Mouse (Mus musculus): ENCODE data around the gene 4931409K22Rik. TPM values are rescaled to one million over a fixed set of nuclear protein-coding genes. Genes with fewer than 3 reads are reported as not detected.

The 4931409K22Rik gene
- total RNA-seq, 2 experiments from 2014 or later, result not detected

DNA sequence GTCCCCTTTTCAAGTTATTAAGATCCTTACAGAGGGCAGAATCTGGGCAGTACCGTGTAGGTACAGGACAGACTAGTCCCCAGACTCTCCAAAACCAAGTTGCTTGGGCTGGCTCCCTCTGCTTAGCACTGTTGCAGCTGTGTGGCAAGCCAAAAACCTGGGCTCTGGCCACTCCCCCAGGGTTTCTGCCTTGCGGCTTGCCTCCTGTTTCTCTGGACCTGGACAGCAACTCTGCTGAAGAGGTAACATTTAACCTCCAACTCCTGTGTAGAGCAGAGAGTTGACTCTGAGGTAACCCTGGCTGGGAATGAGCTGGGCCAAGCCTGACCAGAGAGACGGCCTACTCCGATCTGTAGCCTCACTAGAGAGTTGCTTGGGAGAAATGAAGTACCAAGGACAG lies 53.8 kb downstream of the 4931409K22Rik start:
- DNase-seq (ENCODE audit: low spot score in 2 of 2), result no peak

DNA sequence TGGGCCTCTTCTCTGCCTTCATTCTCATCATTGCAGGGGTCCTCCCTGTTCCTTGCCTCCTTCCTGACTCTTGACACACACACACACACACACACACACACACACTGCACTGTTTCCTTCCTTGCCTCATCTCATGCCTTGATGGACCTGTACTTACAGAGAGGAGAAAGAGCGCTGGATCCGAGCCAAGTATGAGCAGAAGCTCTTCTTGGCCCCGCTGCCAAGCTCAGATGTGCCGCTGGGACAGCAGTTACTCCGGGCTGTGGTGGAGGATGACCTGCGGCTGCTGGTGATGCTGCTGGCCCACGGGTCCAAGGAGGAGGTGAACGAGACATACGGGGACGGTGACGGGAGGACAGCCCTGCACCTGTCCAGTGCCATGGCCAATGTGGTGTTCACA lies 55.8 kb downstream of the 4931409K22Rik start:
- DNase-seq (ENCODE audit: low spot score in 2 of 2), result peak in 1 of 2 experiments; percentile 16

DNA sequence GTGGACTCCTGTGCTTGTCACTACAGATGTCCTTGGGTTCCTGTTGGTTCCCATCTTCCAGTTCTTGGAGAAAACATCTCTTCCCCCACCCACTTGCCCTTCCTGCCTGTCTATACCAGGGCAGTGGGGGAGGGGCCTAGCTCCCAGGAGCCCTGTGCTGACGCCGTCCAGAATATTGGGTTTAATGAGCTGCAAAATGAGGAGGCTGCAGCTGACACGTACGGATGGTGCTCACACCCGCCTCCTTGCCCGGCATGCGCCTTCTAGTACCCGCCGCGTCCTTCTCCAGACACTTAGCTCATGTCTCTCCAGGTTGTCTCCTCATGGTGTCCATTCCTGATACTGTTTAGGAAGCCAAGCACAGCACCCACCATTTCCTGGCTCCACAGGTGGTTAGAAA lies 57.5 kb downstream of the 4931409K22Rik start:
- peak in 1 of 2 experiments; percentile 7 for DNase-seq (ENCODE audit: low spot score in 2 of 2)

DNA sequence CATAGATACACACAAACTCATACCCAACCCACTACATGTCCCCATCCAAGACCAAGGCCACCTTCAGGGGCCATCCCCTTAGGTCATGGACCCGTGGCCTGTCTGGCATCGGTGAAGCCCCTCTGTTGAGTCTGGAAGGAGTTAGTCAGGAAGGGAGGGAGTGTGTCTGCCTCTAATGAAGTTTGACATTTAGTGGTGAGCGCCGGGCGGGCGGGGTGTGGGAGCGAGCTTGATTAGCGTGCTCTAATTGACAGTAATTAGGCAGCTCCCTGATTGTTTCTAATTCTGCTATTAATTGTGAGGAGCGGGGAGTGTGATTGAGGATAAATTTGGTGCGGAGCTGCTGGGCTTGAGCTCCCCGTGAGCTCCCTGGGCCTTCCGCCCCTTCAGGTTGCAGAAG lies 59.1 kb downstream of the 4931409K22Rik start:
- DNase-seq (ENCODE audit: low spot score in 2 of 2), result peak in 1 of 2 experiments; percentile 5

GRCm38 (mm10) chr5:24496756-24497155 lies 59.9 kb downstream of the 4931409K22Rik start:
- peak in 1 of 2 experiments; percentile 14 for DNase-seq (ENCODE audit: low spot score in 2 of 2)

DNA sequence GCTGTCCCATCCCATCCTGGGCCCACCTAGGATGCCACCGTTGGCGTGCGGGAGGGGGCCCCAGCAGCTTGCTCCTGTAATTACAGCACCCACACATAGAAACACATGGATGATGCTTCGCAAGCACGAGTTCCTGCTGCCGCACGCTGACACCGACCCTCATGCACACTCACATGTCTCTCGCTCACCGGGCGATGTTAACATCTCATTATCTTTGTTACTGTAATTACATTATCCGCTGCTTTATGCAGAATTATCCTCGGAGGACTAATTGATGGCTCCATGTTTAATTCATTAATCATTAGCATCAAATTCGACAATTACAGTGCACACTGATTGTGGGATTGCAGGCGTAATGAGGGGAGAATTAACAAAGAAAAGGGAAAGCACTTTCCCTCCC lies 61.6 kb downstream of the 4931409K22Rik start:
- no peak for DNase-seq (ENCODE audit: low spot score in 2 of 2)

Small RNA genes within 50 kb of the gene (microRNA-seq; reads per million reads assigned to microRNA genes)
- 1,196 to 1,436 reads per million in 2 experiments for gene Mir671

Other genes with a start within 250 kb of the 4931409K22Rik start
- gene Kcnh2, start 205.2 kb downstream of the 4931409K22Rik start, total RNA-seq (2021), result 10 to 100 TPM; 15.0 to 18.6 TPM
- 10 to 100 TPM; 10.1 to 11.8 TPM for gene Nos3, start 192.0 kb downstream of the 4931409K22Rik start, total RNA-seq (2021)
- gene Atg9b, start 164.7 kb downstream of the 4931409K22Rik start, total RNA-seq (2021), result 1 to 10 TPM; 5.0 to 5.2 TPM
- 10 to 100 TPM; 40.0 to 53.1 TPM for gene Abcb8, start 163.1 kb downstream of the 4931409K22Rik start, total RNA-seq (2021)
- gene Asic3, start 143.4 kb downstream of the 4931409K22Rik start, total RNA-seq (2021), result not detected
- gene Cdk5, start 133.3 kb downstream of the 4931409K22Rik start, total RNA-seq (2021), result 100 to 1,000 TPM; 127 to 133 TPM
- gene Slc4a2, start 133.0 kb downstream of the 4931409K22Rik start, total RNA-seq (2021), result 10 to 100 TPM; 22.0 to 33.7 TPM
- 100 to 1,000 TPM in 1 of 2 experiments, 10 to 100 TPM in 1; 87.4 to 111 TPM for gene Fastk, start 111.5 kb downstream of the 4931409K22Rik start, total RNA-seq (2021)
- gene Tmub1, start 109.0 kb downstream of the 4931409K22Rik start, total RNA-seq (2021), result 10 to 100 TPM; 24.1 to 26.4 TPM
- gene Agap3, start 104.6 kb downstream of the 4931409K22Rik start, total RNA-seq (2021), result 100 to 1,000 TPM; 511 to 516 TPM
- gene Gbx1, start 29.6 kb downstream of the 4931409K22Rik start, total RNA-seq (2021), result not detected
- gene Asb10, start 15.8 kb downstream of the 4931409K22Rik start, total RNA-seq (2021), result under 1 TPM; 0.38 to 0.41 TPM
- 10 to 100 TPM; 53.2 to 57.3 TPM for gene Abcf2, start 20.7 kb upstream of the 4931409K22Rik start, total RNA-seq (2021)
- 10 to 100 TPM; 54.6 to 64.1 TPM for gene Chpf2, start 29.9 kb upstream of the 4931409K22Rik start, total RNA-seq (2021)
- 100 to 1,000 TPM; 136 to 148 TPM for gene Smarcd3, start 67.6 kb upstream of the 4931409K22Rik start, total RNA-seq (2021)
- gene Nub1, start 128.7 kb upstream of the 4931409K22Rik start, total RNA-seq (2021), result 10 to 100 TPM; 71.7 to 75.3 TPM
- 1 to 10 TPM; 1.5 to 2.4 TPM for gene Wdr86, start 173.9 kb upstream of the 4931409K22Rik start, total RNA-seq (2021)
- 1 to 10 TPM; 1.5 to 1.8 TPM for gene Crygn, start 201.2 kb upstream of the 4931409K22Rik start, total RNA-seq (2021)